Mouse (Mus musculus): Measurements from ENCODE around the gene Cwc27.

DNA sequence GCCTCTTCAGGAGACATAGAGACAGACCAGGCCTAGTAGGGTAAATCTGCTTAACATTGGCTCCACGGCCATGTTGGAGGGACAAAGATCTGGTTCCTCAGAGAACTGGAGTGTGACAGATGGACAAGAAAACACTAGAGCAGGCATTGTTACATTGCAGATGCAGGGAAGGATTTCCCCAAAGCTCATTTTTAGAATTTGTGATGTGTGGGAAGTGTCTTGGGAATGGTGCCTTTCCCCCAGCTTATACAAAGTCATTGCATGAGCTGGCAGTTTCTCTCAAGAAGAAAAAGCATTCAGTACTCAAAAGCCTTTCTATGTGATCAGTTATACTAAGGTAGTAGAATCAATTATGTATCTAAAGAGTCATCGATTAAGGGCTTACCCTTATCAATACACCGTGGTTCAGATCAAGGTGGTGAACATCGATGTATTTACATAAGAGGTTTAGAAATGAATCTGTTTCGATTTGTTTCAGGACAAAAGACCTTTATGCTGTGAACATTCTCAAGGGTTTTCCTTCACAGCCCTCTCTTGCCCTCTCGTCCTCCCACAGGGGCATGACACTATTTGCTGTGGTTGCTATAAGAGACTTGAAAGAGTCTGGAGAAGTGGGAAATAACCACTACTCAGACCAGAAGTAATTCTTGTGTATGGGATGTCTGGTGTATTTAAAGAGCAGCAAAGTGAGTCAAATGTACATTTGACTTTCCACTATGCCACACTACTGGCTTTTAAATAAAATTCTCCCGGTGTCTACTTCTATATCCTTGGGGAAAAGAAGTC lies 197.2 kb downstream of the Cwc27 start:
- no peak for TF ChIP-seq CTCF (IDR thresholded peaks at IDR 0.05; ENCODE audit: low read depth)
- no peak for TF ChIP-seq EP300 (optimal IDR thresholded peaks at IDR 0.05)

All from stomach, postnatal 0 days (tissue).